Mouse (Mus musculus): ENCODE results near the gene Zc3h12d. TPM values are rescaled to one million over a fixed set of nuclear protein-coding genes. Genes with fewer than 3 reads are reported as not detected.

The Zc3h12d gene
- polyA plus RNA-seq, 1 experiment from 2014 or later, result 37.6 TPM

GRCm38 (mm10) chr10:7825281-7825665 lies 7.0 kb upstream of the Zc3h12d start:
- Histone ChIP-seq H3K79me2 (ENCODE audit: inconsistent target) (no peaks in the 10 kb centered on the region), H3K36me3 (ENCODE audit: inconsistent target) (peaks cover 19% of the 10 kb centered on the region), H3K4me3 (ENCODE audit: inconsistent target) (no peak overlapping the region), H3K27ac (no peak overlapping the region)
- WGBS (ENCODE audit: missing documents), result 90% methylated on average over 3 of the region's 4 CpGs

- H3K27ac ChIP-seq, result no peak overlapping the region
- WGBS (ENCODE audit: missing documents), result 94% methylated on average over 9 of the region's 9 CpGs
- no peaks in the 10 kb centered on the region for H3K79me2 ChIP-seq (ENCODE audit: inconsistent target)
- peaks cover 16% of the 10 kb centered on the region for H3K36me3 ChIP-seq (ENCODE audit: inconsistent target)
- no peak overlapping the region for H3K4me3 ChIP-seq (ENCODE audit: inconsistent target)
These were observed 6.2 kb upstream of the Zc3h12d start for GRCm38 (mm10) chr10:7826106-7826505.

DNA sequence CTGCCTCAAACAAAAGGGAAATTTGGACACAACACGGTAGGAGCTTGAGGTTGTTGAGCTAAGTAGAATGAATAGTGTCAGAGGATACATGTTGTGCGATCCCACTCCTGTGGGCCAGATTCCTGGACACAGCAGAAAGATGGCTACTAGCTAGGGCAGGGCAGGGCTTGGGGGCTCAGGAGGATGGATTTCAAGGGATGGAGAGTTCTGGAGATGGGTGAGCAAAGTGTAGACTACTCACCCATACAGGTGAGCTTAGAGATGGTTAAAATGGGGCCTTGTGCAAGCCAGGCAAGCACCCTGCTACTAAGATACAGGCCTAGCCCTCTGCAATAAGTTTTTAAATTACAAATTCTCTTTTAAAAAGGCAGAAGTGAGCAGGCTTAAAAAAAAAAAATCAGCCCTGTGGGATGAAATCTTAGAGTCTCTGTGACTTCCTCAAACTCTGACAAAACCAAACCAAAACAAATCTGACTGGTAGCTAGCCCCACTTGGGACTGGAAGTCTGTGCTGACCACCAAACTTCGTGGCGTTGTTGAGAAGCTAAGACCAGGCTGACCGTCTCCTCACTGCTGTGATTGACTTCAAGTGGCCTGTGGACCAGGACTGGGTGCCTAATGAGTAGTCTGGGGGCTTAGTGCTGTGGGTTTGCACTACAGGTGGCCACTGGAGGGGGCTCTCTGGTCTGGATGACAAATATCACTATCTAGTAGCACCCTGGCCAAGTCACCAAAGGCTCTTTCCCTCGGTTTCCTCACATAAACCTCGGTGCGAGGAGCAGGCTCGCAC lies 1.3 kb downstream of the Zc3h12d start:
- peaks cover 68% of the 10 kb centered on the region for H3K79me2 ChIP-seq (ENCODE audit: inconsistent target)
- H3K4me3 ChIP-seq (ENCODE audit: inconsistent target), result peak overlapping the region; percentile 53
- 60% methylated on average over 7 of the region's 9 CpGs for whole genome bisulfite sequencing (ENCODE audit: missing documents)
- peak overlapping the region; percentile 94 for H3K27ac ChIP-seq
- peaks cover 9% of the 10 kb centered on the region for H3K36me3 ChIP-seq (ENCODE audit: inconsistent target)

DNA sequence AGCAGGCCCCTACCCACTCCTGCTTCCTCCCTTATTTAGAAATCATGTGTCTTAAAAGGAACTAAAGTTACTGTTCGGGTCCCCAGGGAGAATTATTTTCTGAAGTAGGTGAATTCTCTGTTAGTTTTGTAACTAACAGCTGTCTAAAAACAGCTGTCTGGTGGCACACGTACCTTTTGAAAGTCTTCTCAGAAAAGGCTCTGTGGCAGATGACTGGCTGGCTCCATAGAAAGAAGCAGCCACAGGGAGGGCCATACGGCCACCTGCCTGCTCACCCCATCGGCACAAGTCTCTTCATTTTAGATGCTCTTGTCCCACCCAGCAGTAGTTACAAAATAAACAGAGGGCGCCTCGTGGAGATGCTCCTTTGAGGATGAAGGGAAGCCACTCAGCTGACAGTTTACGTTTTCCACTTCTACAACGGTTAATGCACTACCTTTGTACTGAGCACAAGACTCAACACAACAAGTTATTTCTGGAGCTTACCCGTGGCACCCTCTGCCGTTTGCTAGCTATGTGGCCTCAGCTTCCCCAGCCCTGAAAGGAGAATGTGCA lies 2.5 kb downstream of the Zc3h12d start:
- Histone ChIP-seq H3K27ac (peak overlapping the region; percentile 94), H3K4me3 (ENCODE audit: inconsistent target) (peak overlapping the region; percentile 53; the same call in 1 of the 2 replicates)
- WGBS (ENCODE audit: missing documents), result 58% methylated on average over 10 of the region's 10 CpGs

GRCm38 (mm10) chr10:7836902-7837301 lies 4.6 kb downstream of the Zc3h12d start:
- Histone ChIP-seq H3K79me2 (ENCODE audit: inconsistent target) (peaks cover 87% of the 10 kb centered on the region), H3K27ac (no peak overlapping the region), H3K36me3 (ENCODE audit: inconsistent target) (peaks cover 14% of the 10 kb centered on the region), H3K4me3 (ENCODE audit: inconsistent target) (no peak overlapping the region)
- 85% methylated on average over 2 of the region's 2 CpGs for WGBS (ENCODE audit: missing documents)

More for the DNA sequence above, 2.5 kb downstream of the Zc3h12d start:
- Histone ChIP-seq H3K36me3 (ENCODE audit: inconsistent target) (peaks cover 14% of the 10 kb centered on the region), H3K79me2 (ENCODE audit: inconsistent target) (peaks cover 79% of the 10 kb centered on the region)

- Histone ChIP-seq H3K4me3 (ENCODE audit: inconsistent target) (no peak overlapping the region), H3K79me2 (ENCODE audit: inconsistent target) (peaks cover 84% of the 10 kb centered on the region), H3K36me3 (ENCODE audit: inconsistent target) (peaks cover 14% of the 10 kb centered on the region), H3K27ac (no peak overlapping the region)
- WGBS (ENCODE audit: missing documents), result 91% methylated on average over 8 of the region's 8 CpGs
These were observed 5.2 kb downstream of the Zc3h12d start for GRCm38 (mm10) chr10:7837446-7837845.

DNA sequence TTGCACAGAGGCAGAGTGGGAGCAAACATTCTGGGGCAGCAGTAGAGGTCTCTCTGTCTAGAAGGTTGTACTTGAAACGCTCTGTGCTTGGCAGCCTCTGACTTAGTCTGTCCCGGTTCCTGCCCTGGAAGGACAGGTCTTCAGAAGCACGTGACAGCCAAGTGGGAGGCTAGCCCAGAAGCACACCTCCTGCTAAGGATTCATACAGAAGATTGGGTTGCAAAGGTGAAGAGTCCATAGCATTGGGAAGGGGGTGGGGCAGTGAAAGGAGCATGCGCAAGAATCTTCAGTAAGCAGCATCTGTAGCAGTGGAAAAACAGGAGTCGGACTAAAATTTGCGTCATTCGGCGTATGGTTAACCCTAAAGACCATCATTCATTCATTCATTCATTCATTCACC lies 5.8 kb downstream of the Zc3h12d start:
- Histone ChIP-seq H3K4me3 (ENCODE audit: inconsistent target) (no peak overlapping the region), H3K79me2 (ENCODE audit: inconsistent target) (peaks cover 84% of the 10 kb centered on the region), H3K27ac (no peak overlapping the region), H3K36me3 (ENCODE audit: inconsistent target) (peaks cover 14% of the 10 kb centered on the region)
- 86% methylated on average over 8 of the region's 8 CpGs for WGBS (ENCODE audit: missing documents)

DNA sequence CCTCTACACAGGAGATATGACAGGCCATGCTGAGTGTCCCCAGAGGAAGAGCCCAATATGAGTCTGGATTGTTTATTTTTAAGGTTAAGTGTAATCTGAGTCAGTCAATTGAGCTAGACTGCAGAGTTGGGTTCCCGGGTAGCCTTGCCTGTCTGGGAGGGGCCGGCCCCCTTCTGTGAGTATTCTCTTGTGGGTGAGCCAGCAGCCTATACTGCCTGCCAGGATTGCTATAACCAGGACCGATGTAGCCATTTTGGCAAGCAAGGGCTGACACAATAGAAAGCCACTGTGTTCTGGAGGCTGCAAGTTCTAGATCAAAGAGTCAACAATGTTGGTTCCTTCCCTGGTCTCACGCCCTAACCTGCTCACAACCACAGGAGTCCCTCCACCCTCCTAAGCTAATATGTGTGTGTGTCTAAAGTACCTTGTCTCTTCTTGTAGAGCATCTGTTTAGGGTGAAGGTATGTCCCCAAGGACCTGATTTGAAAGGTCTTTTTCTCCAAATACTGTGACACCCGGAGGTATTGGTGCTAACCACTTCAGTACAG lies 6.7 kb downstream of the Zc3h12d start:
- no peak overlapping the region for H3K4me3 ChIP-seq (ENCODE audit: inconsistent target)
- peak overlapping the region; percentile 99 for H3K27ac ChIP-seq
- peaks cover 14% of the 10 kb centered on the region for H3K36me3 ChIP-seq (ENCODE audit: inconsistent target)
- WGBS (ENCODE audit: missing documents), result 90% methylated on average over 5 of the region's 5 CpGs
- H3K79me2 ChIP-seq (ENCODE audit: inconsistent target), result peaks cover 85% of the 10 kb centered on the region

DNA sequence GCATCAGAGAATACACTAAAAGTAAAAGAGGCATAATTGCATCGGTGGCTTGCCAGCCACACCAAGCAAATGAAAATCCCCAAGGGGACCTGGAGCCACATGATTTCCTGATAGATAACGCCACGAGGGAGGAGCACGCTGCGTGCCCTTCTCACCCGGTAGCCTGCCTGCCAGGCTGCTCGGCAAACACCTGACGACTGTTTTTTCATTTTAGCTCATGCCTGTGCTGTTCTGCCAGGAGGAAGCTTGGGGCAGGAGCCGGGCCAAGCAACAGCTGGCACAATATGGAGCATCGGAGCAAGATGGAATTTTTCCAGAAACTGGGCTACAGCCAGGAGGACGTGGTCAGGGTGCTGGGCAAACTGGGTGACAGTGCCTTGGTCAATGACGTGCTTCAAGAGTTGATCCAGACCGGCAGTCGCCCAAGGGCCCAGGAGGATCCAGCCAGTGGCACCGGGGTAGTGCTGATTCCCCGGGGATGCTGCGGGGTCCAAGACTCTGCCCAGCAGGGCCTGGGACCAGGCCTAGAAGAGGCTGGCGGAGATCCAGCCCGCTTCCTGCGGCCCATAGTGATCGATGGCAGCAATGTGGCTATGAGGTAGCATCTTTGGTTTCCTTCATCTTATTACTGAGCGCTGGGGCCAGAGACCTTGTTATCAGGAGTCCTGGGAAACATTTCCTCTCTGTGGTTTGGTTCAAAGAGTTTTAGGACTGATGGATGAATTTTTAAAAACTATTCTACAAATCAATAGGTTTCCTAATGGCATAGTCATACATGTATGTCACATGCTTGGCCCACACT lies 7.5 kb downstream of the Zc3h12d start:
- Histone ChIP-seq H3K36me3 (ENCODE audit: inconsistent target) (peaks cover 14% of the 10 kb centered on the region), H3K4me3 (ENCODE audit: inconsistent target) (no peak overlapping the region), H3K27ac (peak overlapping the region; percentile 99), H3K79me2 (ENCODE audit: inconsistent target) (peaks cover 85% of the 10 kb centered on the region)
- 50% methylated on average over 21 of the region's 22 CpGs for WGBS (ENCODE audit: missing documents)

DNA sequence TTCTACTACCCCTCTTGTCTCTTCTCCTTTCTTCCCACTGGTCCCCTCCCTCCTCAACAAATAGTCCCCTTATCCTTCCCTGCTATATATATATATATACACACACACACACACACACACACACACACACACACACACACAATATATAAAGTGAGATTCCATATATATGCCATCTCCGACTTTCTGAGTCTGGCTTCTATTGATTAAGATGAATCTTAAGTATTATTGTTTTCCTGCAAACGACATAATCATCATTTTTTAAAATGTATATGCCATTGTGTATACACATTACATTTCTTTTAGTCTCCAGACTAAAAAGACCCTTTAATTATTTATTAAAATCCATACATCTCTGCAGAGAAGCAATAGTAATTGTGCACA lies 8.1 kb downstream of the Zc3h12d start:
- Histone ChIP-seq H3K79me2 (ENCODE audit: inconsistent target) (peaks cover 85% of the 10 kb centered on the region), H3K4me3 (ENCODE audit: inconsistent target) (no peak overlapping the region)
- no CpG with 5 or more reads among the region's 2 CpGs for WGBS (ENCODE audit: missing documents)

DNA sequence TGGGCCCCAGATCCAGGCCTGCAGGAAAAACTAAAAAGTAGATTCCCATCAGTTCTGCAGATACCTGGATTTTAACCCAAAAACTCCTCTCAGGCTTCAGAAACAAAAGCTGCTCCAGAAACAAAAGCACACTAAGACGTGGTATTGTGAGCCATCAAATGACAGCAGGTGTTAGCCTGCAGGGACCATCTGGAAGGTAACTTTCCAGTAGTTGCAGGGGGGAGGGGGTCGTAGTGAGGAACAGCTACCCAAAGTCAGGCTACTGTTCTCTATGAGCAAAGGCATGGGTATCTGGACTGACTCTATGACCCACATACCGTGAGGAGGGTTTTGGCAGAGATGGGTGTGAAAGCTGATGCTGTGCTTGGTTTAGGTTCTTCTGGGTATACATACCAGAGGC lies 8.5 kb downstream of the Zc3h12d start:
- Histone ChIP-seq H3K4me3 (ENCODE audit: inconsistent target) (no peak overlapping the region), H3K79me2 (ENCODE audit: inconsistent target) (peaks cover 85% of the 10 kb centered on the region), H3K27ac (peak overlapping the region; percentile 99), H3K36me3 (ENCODE audit: inconsistent target) (peaks cover 14% of the 10 kb centered on the region)
- 88% methylated on average over 3 of the region's 3 CpGs for WGBS (ENCODE audit: missing documents)

More for the DNA sequence above, 8.1 kb downstream of the Zc3h12d start:
- H3K36me3 ChIP-seq (ENCODE audit: inconsistent target), result peaks cover 14% of the 10 kb centered on the region
- H3K27ac ChIP-seq, result peak overlapping the region; percentile 99

DNA sequence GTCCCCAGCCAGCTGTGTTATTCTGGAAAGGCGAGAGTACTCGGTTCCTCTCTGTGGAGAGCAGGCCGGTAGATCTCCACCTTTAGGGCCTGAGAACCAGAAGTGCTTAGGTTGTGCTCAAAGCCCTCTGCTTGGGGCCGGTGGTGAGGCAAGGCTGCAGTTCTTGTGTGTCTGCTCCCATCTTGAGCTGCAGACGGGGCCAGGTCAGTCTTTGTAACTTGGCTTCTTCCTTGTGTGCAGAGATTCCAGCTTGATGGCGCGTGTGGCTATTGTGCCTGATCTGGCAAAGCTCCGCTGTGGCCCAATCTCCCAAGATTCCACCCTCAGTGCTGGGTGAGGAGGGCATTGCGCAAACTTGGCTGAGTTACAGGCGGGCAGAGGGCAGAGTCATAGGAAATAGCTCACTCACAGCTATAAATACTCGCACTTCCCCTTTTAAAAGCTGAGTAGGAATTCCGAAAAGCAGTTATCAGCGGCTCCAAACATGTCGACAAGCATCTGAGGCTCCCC lies 9.4 kb downstream of the Zc3h12d start:
- peaks cover 14% of the 10 kb centered on the region for H3K36me3 ChIP-seq (ENCODE audit: inconsistent target)
- H3K4me3 ChIP-seq (ENCODE audit: inconsistent target), result no peak overlapping the region
- peaks cover 85% of the 10 kb centered on the region for H3K79me2 ChIP-seq (ENCODE audit: inconsistent target)
- H3K27ac ChIP-seq, result peak overlapping the region; percentile 99
- WGBS (ENCODE audit: missing documents), result 1% methylated on average over 14 of the region's 14 CpGs

GRCm38 (mm10) chr10:7843181-7843580 lies 10.9 kb downstream of the Zc3h12d start:
- Histone ChIP-seq H3K79me2 (ENCODE audit: inconsistent target) (peaks cover 78% of the 10 kb centered on the region), H3K27ac (peak overlapping the region; percentile 99), H3K4me3 (ENCODE audit: inconsistent target) (no peak overlapping the region), H3K36me3 (ENCODE audit: inconsistent target) (peaks cover 9% of the 10 kb centered on the region)
- WGBS (ENCODE audit: missing documents), result 84% methylated on average over 2 of the region's 4 CpGs

DNA sequence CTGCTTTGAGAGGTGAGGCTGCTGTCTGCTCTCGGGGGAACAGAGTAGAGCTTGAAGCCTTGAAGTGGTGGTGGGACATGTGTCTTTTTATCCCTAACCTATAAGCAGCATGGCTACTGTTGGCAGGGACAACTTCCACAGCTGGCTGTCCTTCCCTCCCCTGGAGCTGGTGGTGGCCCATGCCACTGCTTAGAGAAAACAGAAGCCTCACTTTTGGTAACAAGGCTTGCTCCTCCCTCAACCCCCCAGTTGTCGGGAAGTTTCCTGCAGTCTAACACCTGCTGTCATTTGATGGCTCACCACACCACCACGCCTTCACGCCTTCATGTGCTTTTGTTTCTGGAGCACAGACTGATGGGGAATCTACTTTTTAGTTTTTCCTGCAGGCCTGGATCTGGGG lies 11.9 kb downstream of the Zc3h12d start:
- Histone ChIP-seq H3K4me3 (ENCODE audit: inconsistent target) (no peak overlapping the region), H3K36me3 (ENCODE audit: inconsistent target) (no peaks in the 10 kb centered on the region; the same call in 1 of the 2 replicates), H3K79me2 (ENCODE audit: inconsistent target) (peaks cover 78% of the 10 kb centered on the region), H3K27ac (peak overlapping the region; percentile 99)
- 59% methylated on average over 4 of the region's 4 CpGs for WGBS (ENCODE audit: missing documents)

Data from macrophage (primary cell).